Mouse (Mus musculus) stomach, postnatal 0 days (tissue): ENCODE measurements around the gene Naa25. TPM values are rescaled to one million over a fixed set of nuclear protein-coding genes. Genes with fewer than 3 reads are reported as not detected.
A peak's percentile ranks its signal among the peaks of the same experiment; 100 is the strongest.

Experiments
- ATAC-seq: fragments of 200-750 bp; cut with Nextera tagmentation; 2 replicates; pipeline ENCODE4 v1.8.0; 2017; ENCODE audit not compliant: low FRiP score, low TSS enrichment
- DNase-seq: peaks from one replicate; pipeline ENCODE4 v3.0.0-alpha.2; 2016; ENCODE audit warnings: low spot score
- H3K27ac ChIP-seq: fragments of 300-500 bp; sonication (generic); replicated peaks from 2 replicates; pipeline ENCODE4 v1.5.1; 2014; ENCODE audit warnings: mild to moderate bottlenecking, control low read depth
- H3K27me3 ChIP-seq: fragments of 300-500 bp; sonication (generic); 2 replicates; pipeline ENCODE4 v1.6.1; 2014; ENCODE audit warnings: low read length; ENCODE audit not compliant: control insufficient read depth, insufficient read depth
- H3K36me3 ChIP-seq: fragments of 300-500 bp; sonication (generic); 2 replicates; pipeline ENCODE4 v1.6.1; 2014; ENCODE audit warnings: low read length, mixed read lengths; ENCODE audit not compliant: control insufficient read depth, insufficient read depth
- H3K4me1 ChIP-seq: fragments of 300-500 bp; sonication (generic); replicated peaks from 2 replicates; pipeline ENCODE4 v1.6.1; 2014; ENCODE audit warnings: antibody characterized with exemption; ENCODE audit not compliant: control insufficient read depth, insufficient read depth
- H3K4me2 ChIP-seq: fragments of 300-500 bp; sonication (generic); replicated peaks from 2 replicates; pipeline ENCODE4 v1.6.1; 2014; ENCODE audit warnings: low read depth, mild to moderate bottlenecking, control low read depth, moderate library complexity
- H3K4me3 ChIP-seq: fragments of 300-500 bp; sonication (generic); 2 replicates; pipeline ENCODE4 v1.5.1; 2014; ENCODE audit warnings: low read depth, low read length, control low read depth
- H3K9ac ChIP-seq: fragments of 300-500 bp; sonication (generic); 2 replicates; pipeline ENCODE4 v1.6.1; 2014; ENCODE audit warnings: mild to moderate bottlenecking, low read length, control low read depth, mixed read lengths
- H3K9me3 ChIP-seq: fragments of 300-500 bp; sonication (generic); 2 replicates; pipeline ENCODE4 v1.6.1; 2016; ENCODE audit warnings: low read length; ENCODE audit not compliant: control insufficient read depth
- CTCF ChIP-seq: IDR thresholded peaks from 2 replicates; pipeline ENCODE4 v1.5.1; 2016; ENCODE audit warnings: antibody characterized with exemption, low read depth, mild to moderate bottlenecking, moderate library complexity
- EP300 ChIP-seq: optimal IDR thresholded peaks from 2 replicates; pipeline ENCODE3; 2016; ENCODE audit warnings: antibody characterized with exemption
- WGBS: fragments of 180-500 bp; shearing (Covaris S2); extraction: QIAGEN DNeasy Blood & Tissue Kit; methylation state at CpG from one replicate; pipeline ENCODE4 v1.1.7; 2014; 5-methylcytosine and 5-hydroxymethylcytosine counted together
- polyA plus RNA-seq: library from polyadenylated mRNA; unstranded; fragments of >200 nt; fragmentation: Nextera tagmentation; extraction: Ambion mirVana; gene quantifications from 2 replicates; pipeline ENCODE4 v1.2.1, GENCODE M21; 2015

Gene Naa25
- polyA plus RNA-seq, 1 experiment from 2014 or later = 21.6 TPM

DNA sequence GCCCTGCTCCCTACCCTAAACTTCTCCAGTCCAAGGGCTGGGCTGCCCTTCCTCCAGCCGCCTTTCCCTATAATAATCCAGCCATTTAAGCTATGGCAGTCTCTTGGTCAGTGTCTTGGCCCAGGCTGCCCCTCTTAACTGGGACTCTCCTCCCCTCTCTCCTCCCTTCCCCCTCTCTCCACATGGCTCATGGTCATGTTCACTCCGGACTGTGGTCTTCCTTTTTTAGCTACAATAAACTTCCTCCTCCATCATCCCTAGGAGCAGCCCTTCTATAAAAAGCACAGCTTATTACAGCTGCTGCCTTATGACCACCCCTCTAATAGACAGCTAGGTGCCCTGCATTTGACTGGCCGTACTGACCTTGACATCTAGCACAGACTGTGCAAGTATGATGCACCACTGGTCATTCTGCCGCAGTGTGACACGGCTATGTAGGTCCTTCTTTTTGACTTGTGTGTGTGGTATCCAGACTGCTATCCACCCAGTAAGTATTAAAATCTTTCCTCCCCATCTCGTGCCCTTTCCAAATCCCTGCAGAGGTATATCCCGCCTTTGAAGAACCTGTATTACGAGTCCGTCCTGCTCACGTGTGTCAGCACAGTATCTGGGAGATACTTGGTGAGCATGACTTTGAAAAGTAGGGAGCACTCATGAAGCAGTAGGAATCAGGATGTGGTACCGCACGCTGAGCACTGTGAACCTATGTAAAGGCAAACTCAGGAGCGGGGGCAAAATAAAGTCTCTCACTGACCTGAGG is 56.2 kb downstream of the Naa25 start:
- no peaks in the 10 kb centered on the region; the same call in 1 of the 2 replicates for H3K36me3 ChIP-seq
- peaks cover 8% of the 10 kb centered on the region for H3K4me1 ChIP-seq
- no peaks in the 10 kb centered on the region for H3K27me3 ChIP-seq
- peak overlapping the region; percentile 98 for H3K27ac ChIP-seq
- 55% methylated on average over 13 of the region's 13 CpGs for WGBS
- DNase-seq (peak; percentile 48), ATAC-seq (peak; percentile 9; the same call in 1 of the 2 replicates)
- no peak overlapping the region for H3K4me3 ChIP-seq
- no peak overlapping the region for H3K9ac ChIP-seq
- H3K4me2 ChIP-seq = 0 out of 2 replicates have a peak overlapping the region, but pooled peaks have one; percentile 79
- no peaks in the 10 kb centered on the region for H3K9me3 ChIP-seq
- TF ChIP-seq CTCF (no peak), EP300 (peak; percentile 59)

DNA sequence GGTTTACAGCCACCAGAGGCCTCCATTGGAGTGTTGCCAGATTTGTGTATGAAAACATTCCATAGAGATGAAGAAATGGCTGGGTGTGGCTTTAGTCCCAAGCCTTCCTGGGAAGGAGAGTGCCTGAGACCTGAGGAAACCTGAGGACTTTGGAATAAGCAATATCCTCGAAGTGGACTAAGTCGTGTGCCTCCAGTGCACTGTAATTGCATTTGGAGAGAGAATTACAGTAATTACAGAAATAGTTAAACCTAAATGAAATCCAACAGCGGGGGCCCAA is 56.7 kb downstream of the Naa25 start:
- 58% methylated on average over 3 of the region's 3 CpGs for WGBS
- Histone ChIP-seq H3K4me2 (no peak overlapping the region), H3K4me3 (no peak overlapping the region)

DNA sequence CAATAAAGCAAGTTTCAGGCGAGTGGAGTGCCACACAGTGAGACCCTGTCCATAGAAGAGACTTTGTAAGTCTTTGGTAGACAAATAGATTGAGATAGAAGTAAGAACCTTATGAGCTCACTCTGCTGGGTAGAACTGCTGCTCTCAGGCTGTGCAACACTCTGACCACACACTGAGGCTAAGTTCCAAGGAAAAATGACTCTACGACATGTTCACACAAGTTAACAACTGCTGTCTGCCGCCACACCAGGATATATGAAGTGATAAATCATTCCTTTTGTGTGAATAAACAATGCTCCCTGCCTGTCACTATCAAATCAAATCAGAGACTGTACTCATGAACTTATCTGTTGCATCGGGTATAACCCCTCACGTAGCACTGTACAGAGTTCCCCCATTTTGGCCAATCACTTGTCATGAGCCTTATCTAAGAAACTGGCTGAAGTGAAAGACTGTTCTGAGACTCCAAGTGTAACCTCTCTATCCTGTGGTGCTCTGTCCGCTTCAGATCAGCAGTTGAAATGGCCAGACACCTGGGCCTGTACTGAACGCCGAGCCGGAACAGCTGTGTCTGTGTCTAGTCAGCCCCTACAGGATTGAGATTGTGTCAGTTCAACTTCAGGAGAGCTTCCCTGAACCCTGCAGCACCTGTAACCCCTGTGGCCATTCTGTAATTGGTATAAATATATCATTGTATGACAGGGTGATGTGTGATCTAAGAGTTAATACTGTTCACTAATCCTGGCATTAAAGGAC is 58.0 kb downstream of the Naa25 start:
- Histone ChIP-seq H3K36me3 (no peaks in the 10 kb centered on the region), H3K27me3 (no peaks in the 10 kb centered on the region), H3K4me3 (no peak overlapping the region), H3K4me2 (no peak overlapping the region), H3K9me3 (no peaks in the 10 kb centered on the region), H3K27ac (peak overlapping the region; percentile 98), H3K9ac (no peak overlapping the region), H3K4me1 (peaks cover 8% of the 10 kb centered on the region)
- DNase-seq = no peak
- TF ChIP-seq EP300 = no peak
- TF ChIP-seq CTCF = no peak
- 39% methylated on average over 9 of the region's 9 CpGs for WGBS
- ATAC-seq = no peak

More for the DNA sequence above, 56.7 kb downstream of the Naa25 start:
- H3K27ac ChIP-seq = peak overlapping the region; percentile 98
- peak; percentile 11 for TF ChIP-seq EP300
- no peak for TF ChIP-seq CTCF
- peak; percentile 11; the same call in 1 of the 2 replicates for ATAC-seq
- no peaks in the 10 kb centered on the region for H3K27me3 ChIP-seq
- no peak overlapping the region for H3K9ac ChIP-seq
- DNase-seq = no peak
- H3K4me1 ChIP-seq = peaks cover 8% of the 10 kb centered on the region
- no peaks in the 10 kb centered on the region for H3K36me3 ChIP-seq
- no peaks in the 10 kb centered on the region for H3K9me3 ChIP-seq

DNA sequence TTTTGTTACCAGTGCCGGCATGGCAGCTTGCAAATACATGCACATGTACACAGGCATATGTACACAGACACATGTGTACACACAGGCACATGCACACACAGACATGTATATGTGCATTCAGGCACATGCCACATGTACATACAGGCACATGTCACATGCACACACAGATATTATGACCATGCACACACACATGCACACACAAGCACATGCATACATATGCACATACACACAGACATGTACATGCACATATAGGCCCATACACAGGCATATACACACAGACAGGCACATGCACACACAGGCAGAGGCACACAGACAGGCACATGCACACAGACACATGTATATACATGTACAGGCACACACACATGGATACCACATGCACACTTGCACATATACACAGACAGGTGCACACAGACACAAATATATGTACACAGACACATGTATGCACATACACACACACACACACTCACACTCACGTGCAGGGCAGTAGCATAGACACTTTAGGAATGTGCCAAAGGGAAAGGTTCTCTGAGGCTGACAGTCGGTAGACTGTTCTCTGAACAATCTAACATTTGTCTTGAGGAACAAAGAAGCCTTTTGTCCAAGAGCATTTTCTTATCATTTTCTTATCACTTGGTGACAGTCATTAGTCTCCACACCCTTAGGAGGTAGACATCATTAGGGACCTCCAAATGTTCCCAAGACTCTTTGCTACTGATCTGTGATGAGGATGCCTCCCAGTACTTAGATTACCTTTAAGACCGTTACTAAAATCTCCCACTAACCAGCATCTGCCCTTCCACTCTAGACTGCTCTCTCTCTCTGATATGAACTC is 63.8 kb downstream of the Naa25 start:
- no peaks in the 10 kb centered on the region for H3K9me3 ChIP-seq
- H3K4me3 ChIP-seq = no peak overlapping the region
- DNase-seq (no peak), ATAC-seq (no peak)
- H3K27me3 ChIP-seq = no peaks in the 10 kb centered on the region
- no peak overlapping the region for H3K27ac ChIP-seq
- H3K4me2 ChIP-seq = no peak overlapping the region
- no peaks in the 10 kb centered on the region for H3K4me1 ChIP-seq
- H3K36me3 ChIP-seq = no peaks in the 10 kb centered on the region
- H3K9ac ChIP-seq = no peak overlapping the region
- 54% methylated on average over 4 of the region's 4 CpGs for WGBS
- TF ChIP-seq CTCF (no peak), EP300 (no peak)

DNA sequence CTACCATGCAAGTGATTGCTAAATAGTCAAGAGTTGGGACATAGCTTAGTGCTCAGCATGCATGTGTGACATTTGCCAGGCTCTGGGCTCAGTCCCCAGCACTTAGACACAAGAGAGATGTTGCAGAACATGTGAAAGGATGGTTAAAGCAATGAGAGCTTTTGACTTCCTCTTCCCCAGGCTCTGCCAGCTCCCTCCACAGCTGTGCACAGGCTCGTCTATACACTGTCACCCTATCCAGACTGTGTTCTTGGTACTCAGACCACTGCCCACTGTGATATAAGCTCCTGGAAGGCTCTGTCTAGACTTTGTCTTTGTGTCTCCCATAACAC is 64.4 kb downstream of the Naa25 start:
- H3K27ac ChIP-seq = no peak overlapping the region
- TF ChIP-seq EP300 (no peak), CTCF (no peak)
- ATAC-seq = no peak
- DNase-seq = no peak
- no peaks in the 10 kb centered on the region for H3K9me3 ChIP-seq
- no peak overlapping the region for H3K4me3 ChIP-seq
- no peaks in the 10 kb centered on the region for H3K4me1 ChIP-seq
- 48% methylated on average over 1 of the region's 1 CpGs for WGBS
- H3K27me3 ChIP-seq = no peaks in the 10 kb centered on the region
- no peaks in the 10 kb centered on the region for H3K36me3 ChIP-seq
- no peak overlapping the region for H3K4me2 ChIP-seq
- H3K9ac ChIP-seq = no peak overlapping the region
